Mouse (Mus musculus): Measurements from ENCODE around the gene Ahcyl1. TPM values are rescaled to one million over a fixed set of nuclear protein-coding genes. Genes with fewer than 3 reads are reported as not detected.
"Not testable (repeated sequence)": the region's sequence is repeated elsewhere in the genome, so short reads cannot be mapped to it uniquely, and the experiment has no call there.

Ahcyl1 gene
- polyA plus RNA-seq, 1 experiment from 2014 or later = 92.3 TPM

GRCm38 (mm10) chr3:107668786-107669185 is 27.6 kb downstream of the Ahcyl1 start:
- no peaks in the 10 kb centered on the region for H3K9me3 ChIP-seq
- H3K4me3 ChIP-seq = no peak overlapping the region
- no peak for DNase-seq (ENCODE audit: extremely low spot score, low spot score)
- H3K4me1 ChIP-seq = no peaks in the 10 kb centered on the region
- no peak overlapping the region for H3K27ac ChIP-seq
- peaks cover 99% of the 10 kb centered on the region for H3K36me3 ChIP-seq (replicated peaks)
- no peaks in the 10 kb centered on the region for H3K27me3 ChIP-seq (ENCODE audit: poor library complexity, severe bottlenecking)
- 91% methylated on average over 7 of the region's 7 CpGs for WGBS

- Histone ChIP-seq H3K27ac (no peak overlapping the region), H3K4me3 (no peak overlapping the region), H3K27me3 (ENCODE audit: poor library complexity, severe bottlenecking) (no peaks in the 10 kb centered on the region), H3K9me3 (no peaks in the 10 kb centered on the region), H3K36me3 (replicated peaks) (peaks cover 100% of the 10 kb centered on the region), H3K4me1 (no peaks in the 10 kb centered on the region)
- DNase-seq (ENCODE audit: extremely low spot score, low spot score) = no peak
- WGBS = 91% methylated on average over 6 of the region's 6 CpGs
Measured at GRCm38 (mm10) chr3:107667426-107667825, 28.9 kb downstream of the Ahcyl1 start.

- peaks cover 99% of the 10 kb centered on the region for H3K36me3 ChIP-seq (replicated peaks)
Measured at GRCm38 (mm10) chr3:107664641-107665040, 31.7 kb downstream of the Ahcyl1 start.

GRCm38 (mm10) chr3:107659000-107659399 is 37.4 kb downstream of the Ahcyl1 start:
- no peaks in the 10 kb centered on the region for H3K4me1 ChIP-seq
- no peak overlapping the region for H3K4me3 ChIP-seq
- no peak for DNase-seq (ENCODE audit: extremely low spot score, low spot score)
- 91% methylated on average over 1 of the region's 1 CpGs for WGBS
- H3K27me3 ChIP-seq (ENCODE audit: poor library complexity, severe bottlenecking) = no peaks in the 10 kb centered on the region
- H3K36me3 ChIP-seq (replicated peaks) = peaks cover 62% of the 10 kb centered on the region
- no peak overlapping the region for H3K27ac ChIP-seq
- H3K9me3 ChIP-seq = no peaks in the 10 kb centered on the region

More at GRCm38 (mm10) chr3:107664641-107665040, 31.7 kb downstream of the Ahcyl1 start:
- no peaks in the 10 kb centered on the region for H3K27me3 ChIP-seq (ENCODE audit: poor library complexity, severe bottlenecking)
- DNase-seq (ENCODE audit: extremely low spot score, low spot score) = no peak
- no peaks in the 10 kb centered on the region for H3K4me1 ChIP-seq
- H3K9me3 ChIP-seq = no peaks in the 10 kb centered on the region
- no peak overlapping the region for H3K27ac ChIP-seq
- no peak overlapping the region for H3K4me3 ChIP-seq
- WGBS = 83% methylated on average over 1 of the region's 1 CpGs

- no peak overlapping the region for H3K27ac ChIP-seq
- H3K4me3 ChIP-seq = no peak overlapping the region
- H3K9me3 ChIP-seq = no peaks in the 10 kb centered on the region
- H3K4me1 ChIP-seq = no peaks in the 10 kb centered on the region
- 84% methylated on average over 4 of the region's 4 CpGs for WGBS
- DNase-seq (ENCODE audit: extremely low spot score, low spot score) = no peak
- no peaks in the 10 kb centered on the region for H3K27me3 ChIP-seq (ENCODE audit: poor library complexity, severe bottlenecking)
- peaks cover 41% of the 10 kb centered on the region for H3K36me3 ChIP-seq (replicated peaks)
Measured at GRCm38 (mm10) chr3:107656888-107657287, 39.5 kb downstream of the Ahcyl1 start.

- no peak overlapping the region for H3K27ac ChIP-seq
- H3K9me3 ChIP-seq = no peaks in the 10 kb centered on the region
- peaks cover 34% of the 10 kb centered on the region for H3K36me3 ChIP-seq (replicated peaks)
- no peaks in the 10 kb centered on the region for H3K4me1 ChIP-seq
- H3K4me3 ChIP-seq = no peak overlapping the region
- no peaks in the 10 kb centered on the region for H3K27me3 ChIP-seq (ENCODE audit: poor library complexity, severe bottlenecking)
- DNase-seq (ENCODE audit: extremely low spot score, low spot score) = no peak
- 97% methylated on average over 2 of the region's 2 CpGs for WGBS
Measured at GRCm38 (mm10) chr3:107656151-107656550, 40.2 kb downstream of the Ahcyl1 start.

DNA sequence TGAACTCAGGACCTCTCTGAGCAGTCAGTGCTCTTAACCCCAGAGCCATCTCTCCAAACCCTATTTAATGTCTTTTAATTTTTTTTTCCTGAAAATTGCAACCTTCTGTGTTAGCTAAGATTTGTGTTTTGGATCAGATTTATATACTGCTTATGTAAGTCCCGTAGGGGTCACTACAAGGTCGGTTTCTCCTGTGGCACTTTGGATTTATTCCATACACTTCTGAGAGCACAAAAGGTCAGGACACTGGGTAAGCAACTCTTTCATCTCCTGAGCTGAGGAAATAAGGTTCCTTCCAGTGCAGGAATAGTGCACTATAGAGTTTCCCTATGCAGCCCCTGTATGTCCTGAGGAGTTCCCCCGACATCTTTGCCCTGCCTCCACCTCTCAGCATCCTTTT is 40.9 kb downstream of the Ahcyl1 start:
- no peak overlapping the region for H3K4me3 ChIP-seq
- 85% methylated on average over 3 of the region's 3 CpGs for WGBS
- H3K9me3 ChIP-seq = no peaks in the 10 kb centered on the region
- no peak overlapping the region for H3K27ac ChIP-seq
- DNase-seq (ENCODE audit: extremely low spot score, low spot score) = no peak
- H3K4me1 ChIP-seq = no peaks in the 10 kb centered on the region
- H3K27me3 ChIP-seq (ENCODE audit: poor library complexity, severe bottlenecking) = no peaks in the 10 kb centered on the region
- peaks cover 27% of the 10 kb centered on the region for H3K36me3 ChIP-seq (replicated peaks)

DNA sequence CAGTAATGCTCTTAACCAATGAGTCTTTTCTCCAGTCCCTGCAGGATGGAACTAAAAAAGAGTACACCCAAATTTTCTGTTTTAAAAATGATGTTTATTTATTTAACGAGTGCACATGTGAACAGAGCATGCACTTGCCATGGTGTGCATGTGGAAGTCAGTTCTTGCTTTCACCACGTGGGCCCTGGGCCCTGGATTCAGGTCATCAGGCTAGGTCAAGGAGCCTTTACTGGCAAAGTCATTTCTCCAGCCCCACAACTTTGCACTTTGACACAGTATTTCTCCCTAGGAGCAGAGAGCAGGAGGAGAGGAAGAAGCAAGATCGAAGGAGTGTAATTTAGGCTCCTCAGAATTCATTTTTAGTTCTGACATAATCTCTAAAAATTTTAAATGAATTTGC is 41.5 kb downstream of the Ahcyl1 start:
- no peak for DNase-seq (ENCODE audit: extremely low spot score, low spot score)
- Histone ChIP-seq H3K4me1 (no peaks in the 10 kb centered on the region), H3K4me3 (no peak overlapping the region), H3K36me3 (replicated peaks) (peaks cover 21% of the 10 kb centered on the region), H3K27ac (no peak overlapping the region), H3K9me3 (no peaks in the 10 kb centered on the region), H3K27me3 (ENCODE audit: poor library complexity, severe bottlenecking) (no peaks in the 10 kb centered on the region)
- WGBS = 86% methylated on average over 3 of the region's 3 CpGs

GRCm38 (mm10) chr3:107652968-107653367 is 43.4 kb downstream of the Ahcyl1 start:
- H3K4me3 ChIP-seq = no peak overlapping the region
- peaks cover 5% of the 10 kb centered on the region; the same call in 1 of the 2 replicates for H3K36me3 ChIP-seq (replicated peaks)
- H3K27me3 ChIP-seq (ENCODE audit: poor library complexity, severe bottlenecking) = no peaks in the 10 kb centered on the region
- no peak for DNase-seq (ENCODE audit: extremely low spot score, low spot score)
- no peaks in the 10 kb centered on the region for H3K9me3 ChIP-seq
- H3K4me1 ChIP-seq = peaks cover 2% of the 10 kb centered on the region
- H3K27ac ChIP-seq = no peak overlapping the region
- WGBS = 95% methylated on average over 3 of the region's 3 CpGs

- not testable (repeated sequence) for H3K4me3 ChIP-seq; H3K9me3 ChIP-seq; H3K27me3 ChIP-seq (ENCODE audit: poor library complexity, severe bottlenecking); H3K27ac ChIP-seq; DNase-seq (ENCODE audit: extremely low spot score, low spot score); H3K36me3 ChIP-seq (replicated peaks); H3K4me1 ChIP-seq
- 89% methylated on average over 5 of the region's 5 CpGs for WGBS
Measured at GRCm38 (mm10) chr3:107650276-107650675, 46.1 kb downstream of the Ahcyl1 start.

DNA sequence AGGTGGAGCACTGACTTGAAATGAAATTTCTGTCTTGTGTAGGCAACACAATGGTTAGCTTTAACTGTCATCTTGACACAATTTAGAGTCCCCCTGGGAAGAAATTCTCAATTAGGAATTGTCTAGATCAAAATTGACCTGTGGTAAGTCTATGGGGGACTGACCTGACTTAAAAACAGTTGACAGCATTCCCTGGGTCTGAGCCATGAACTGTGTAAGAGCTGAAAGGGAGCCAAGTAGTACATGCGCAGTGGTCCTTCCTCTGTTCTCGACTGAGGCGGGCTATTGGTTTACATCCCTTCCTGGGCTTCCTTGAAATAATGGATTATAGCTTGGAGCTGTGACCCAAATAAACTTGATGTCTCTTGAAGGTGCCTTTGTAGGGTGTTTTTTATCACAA is 49.4 kb downstream of the Ahcyl1 start:
- Histone ChIP-seq H3K27me3 (ENCODE audit: poor library complexity, severe bottlenecking) (no peaks in the 10 kb centered on the region), H3K9me3 (no peaks in the 10 kb centered on the region), H3K4me3 (no peak overlapping the region), H3K27ac (no peak overlapping the region), H3K4me1 (peaks cover 7% of the 10 kb centered on the region), H3K36me3 (replicated peaks) (no peaks in the 10 kb centered on the region)
- DNase-seq (ENCODE audit: extremely low spot score, low spot score) = no peak
- 96% methylated on average over 3 of the region's 3 CpGs for whole genome bisulfite sequencing

DNA sequence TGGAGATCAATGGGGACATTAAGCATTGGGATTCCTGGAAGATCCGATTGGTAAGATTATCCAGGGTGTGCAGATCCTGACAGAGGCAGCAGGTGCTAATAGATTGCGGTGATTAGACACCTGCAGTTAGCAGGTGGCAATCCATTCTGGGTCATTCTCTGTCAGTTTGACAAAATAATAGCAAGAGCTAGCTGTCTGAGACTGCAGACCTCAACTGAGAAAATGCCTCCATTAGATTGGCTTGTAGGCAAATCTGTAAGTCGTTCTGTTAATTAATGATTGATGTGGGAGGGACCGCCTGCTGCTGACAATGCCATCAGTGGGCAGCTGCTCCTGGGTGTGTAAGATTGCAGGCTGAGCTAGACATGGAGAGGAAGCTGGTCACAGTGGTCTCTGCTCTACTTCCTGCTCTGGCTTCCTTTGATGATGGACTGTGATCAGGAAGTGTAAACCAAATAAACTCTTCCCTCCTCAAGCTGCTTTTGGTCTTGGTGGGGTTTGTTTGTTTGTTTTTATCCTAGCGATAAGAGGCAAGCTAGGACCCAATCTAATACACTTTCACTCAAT is 58.7 kb downstream of the Ahcyl1 start:
- Histone ChIP-seq H3K9me3 (no peaks in the 10 kb centered on the region), H3K27ac (no peak overlapping the region), H3K4me1 (no peaks in the 10 kb centered on the region), H3K36me3 (replicated peaks) (no peaks in the 10 kb centered on the region), H3K4me3 (no peak overlapping the region), H3K27me3 (ENCODE audit: poor library complexity, severe bottlenecking) (no peaks in the 10 kb centered on the region)
- WGBS = 73% methylated on average over 5 of the region's 5 CpGs
- DNase-seq (ENCODE audit: extremely low spot score, low spot score) = no peak

- Histone ChIP-seq H3K36me3 (replicated peaks) (no peaks in the 10 kb centered on the region), H3K4me1 (peaks cover 6% of the 10 kb centered on the region), H3K9me3 (no peaks in the 10 kb centered on the region), H3K27me3 (ENCODE audit: poor library complexity, severe bottlenecking) (no peaks in the 10 kb centered on the region), H3K4me3 (no peak overlapping the region), H3K27ac (no peak overlapping the region)
- DNase-seq (ENCODE audit: extremely low spot score, low spot score) = no peak
- 77% methylated on average over 3 of the region's 3 CpGs for WGBS
Measured at GRCm38 (mm10) chr3:107636236-107636635, 60.1 kb downstream of the Ahcyl1 start.

DNA sequence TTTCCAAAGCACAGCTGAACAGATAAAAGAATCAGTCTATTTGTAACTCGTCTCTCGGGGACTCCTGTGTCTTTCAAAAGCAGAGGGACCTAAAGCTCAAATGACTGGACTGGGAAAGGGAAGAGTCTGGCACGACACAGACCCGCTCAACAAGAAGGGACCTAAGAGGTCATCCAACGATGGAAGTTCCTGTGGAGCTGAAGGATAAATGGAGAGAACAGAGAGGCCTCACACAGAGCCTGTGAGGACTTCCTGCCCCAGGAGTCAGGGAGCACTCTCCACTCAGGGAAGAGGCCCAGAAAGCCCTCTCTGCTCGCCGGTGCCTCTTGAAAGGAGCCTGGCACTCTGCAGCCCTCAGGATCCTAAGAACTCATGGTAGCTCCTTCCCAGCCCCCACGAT is 60.5 kb downstream of the Ahcyl1 start:
- H3K27me3 ChIP-seq (ENCODE audit: poor library complexity, severe bottlenecking) = no peaks in the 10 kb centered on the region

More for the DNA sequence above, 60.5 kb downstream of the Ahcyl1 start:
- DNase-seq (ENCODE audit: extremely low spot score, low spot score) = no peak
- no peaks in the 10 kb centered on the region for H3K9me3 ChIP-seq
- peaks cover 8% of the 10 kb centered on the region for H3K4me1 ChIP-seq
- no peak overlapping the region for H3K4me3 ChIP-seq
- H3K36me3 ChIP-seq (replicated peaks) = no peaks in the 10 kb centered on the region
- WGBS = 62% methylated on average over 8 of the region's 8 CpGs
- H3K27ac ChIP-seq = no peak overlapping the region
